Mouse (Mus musculus): ENCODE data around the gene Xylt1. TPM values are rescaled to one million over a fixed set of nuclear protein-coding genes. Genes with fewer than 3 reads are reported as not detected.

Xylt1 gene
- polyA plus RNA-seq, 1 experiment = 2.3 TPM

DNA sequence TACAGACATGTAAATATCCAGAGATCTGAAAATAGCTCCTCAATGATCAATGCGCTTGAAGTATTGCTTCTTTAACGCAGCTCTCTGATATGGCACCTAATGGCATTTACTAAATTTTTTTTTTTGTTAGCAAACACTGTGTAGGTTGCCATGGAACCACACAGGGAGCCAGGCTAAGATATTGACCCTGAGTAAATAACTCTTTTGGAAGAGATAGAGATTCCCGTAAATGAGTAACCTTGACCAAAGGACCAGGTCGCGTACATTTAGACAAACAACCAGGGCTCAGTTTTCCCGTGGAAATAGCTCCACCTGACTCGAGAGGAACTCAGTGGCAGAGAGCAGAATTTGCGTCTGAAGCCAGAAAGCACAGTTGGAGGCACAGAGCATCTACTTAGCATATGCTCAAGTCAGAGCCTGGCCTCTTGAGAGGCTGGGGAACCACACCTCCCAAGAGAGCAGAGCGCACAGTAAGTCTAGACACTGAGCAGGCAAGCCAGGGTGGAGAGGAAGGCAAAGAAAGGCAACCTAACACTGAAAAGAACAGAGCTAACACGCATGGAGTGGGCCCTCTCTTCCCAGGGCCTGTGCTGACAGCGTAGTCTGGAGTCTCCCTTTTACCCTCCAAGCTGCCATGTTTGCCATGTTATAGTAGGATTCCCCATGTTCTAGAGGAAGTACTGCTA lies 232.2 kb downstream of the Xylt1 start:
- no peak for DNase-seq (ENCODE audit: low spot score)

DNA sequence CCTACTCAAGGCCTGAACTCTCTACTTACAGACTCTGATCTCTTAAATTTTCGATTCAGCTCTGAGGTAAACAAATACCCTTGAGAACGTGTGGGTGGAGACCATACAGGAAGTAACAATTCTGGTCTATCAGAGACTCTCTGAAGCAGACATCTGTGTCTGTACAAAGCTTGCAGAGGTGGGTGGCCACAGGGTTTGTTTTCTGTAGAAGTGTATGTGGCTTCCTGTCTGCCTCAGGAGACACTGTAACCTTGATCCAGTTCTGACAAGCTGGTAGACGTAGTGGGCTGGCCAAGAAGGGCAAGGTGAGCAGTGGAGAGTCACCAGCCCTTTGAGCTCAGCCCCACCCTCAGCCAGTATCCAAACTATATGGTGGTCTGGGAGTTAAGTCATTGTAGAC lies 233.0 kb downstream of the Xylt1 start:
- no peak for DNase-seq (ENCODE audit: low spot score)

DNA sequence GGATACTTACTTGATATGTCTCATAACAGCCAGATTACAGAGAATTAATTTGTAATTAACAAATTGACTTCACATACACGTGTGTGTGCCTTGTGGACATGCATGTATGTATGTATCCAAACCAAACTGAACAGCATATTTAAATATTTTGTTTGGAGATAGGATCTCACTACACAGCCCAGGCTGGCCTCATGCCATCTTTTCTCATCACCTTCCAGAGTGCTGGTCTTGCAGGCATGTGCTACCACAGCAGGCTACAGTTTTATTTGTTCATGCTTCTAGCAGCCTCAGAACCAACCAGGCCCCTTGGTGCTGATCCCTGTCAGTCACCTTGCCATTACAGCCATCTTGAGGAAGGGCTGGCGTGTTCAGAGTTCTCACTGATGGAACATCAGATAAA lies 233.6 kb downstream of the Xylt1 start:
- no peak for DNase-seq (ENCODE audit: low spot score)

DNA sequence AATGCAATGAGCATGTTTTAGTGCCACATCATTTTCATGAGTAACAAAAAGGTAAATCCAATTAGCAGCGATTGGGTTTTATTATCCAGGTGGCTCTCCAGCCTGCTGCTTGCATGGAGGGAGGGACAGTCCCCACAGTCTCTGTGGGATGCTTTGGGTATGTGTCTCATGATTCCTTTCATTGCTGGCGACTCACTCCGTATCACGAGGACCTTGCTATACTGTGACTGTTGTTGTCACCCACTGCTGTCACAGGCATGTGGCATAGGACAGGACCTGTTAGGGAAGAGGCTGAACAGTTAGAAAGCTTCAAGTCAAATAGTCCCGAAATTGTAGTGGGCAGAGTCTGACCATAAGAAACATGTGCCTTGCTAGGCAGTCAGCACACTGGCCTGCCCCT lies 234.1 kb downstream of the Xylt1 start:
- no peak for DNase-seq (ENCODE audit: low spot score)

DNA sequence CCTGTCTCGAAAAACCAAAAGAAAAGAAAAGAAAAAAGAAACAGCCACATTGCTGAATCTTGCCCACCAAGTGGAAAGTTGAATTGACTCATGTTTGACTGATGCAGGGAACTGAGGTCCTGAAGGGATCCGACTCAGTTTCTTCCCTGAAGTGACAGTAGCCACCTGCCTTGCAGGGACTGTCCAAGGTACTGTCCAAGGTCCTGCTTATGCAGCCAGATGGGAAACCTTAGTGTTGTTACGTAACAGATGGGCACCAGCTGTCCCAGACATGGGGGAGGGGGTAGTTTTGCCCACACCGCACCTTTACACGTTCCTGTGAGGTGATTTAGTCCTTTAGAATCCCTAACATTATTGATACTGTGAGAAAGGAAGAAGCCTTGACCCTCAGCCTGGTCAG lies 235.5 kb downstream of the Xylt1 start:
- DNase-seq (ENCODE audit: low spot score) = no peak

DNA sequence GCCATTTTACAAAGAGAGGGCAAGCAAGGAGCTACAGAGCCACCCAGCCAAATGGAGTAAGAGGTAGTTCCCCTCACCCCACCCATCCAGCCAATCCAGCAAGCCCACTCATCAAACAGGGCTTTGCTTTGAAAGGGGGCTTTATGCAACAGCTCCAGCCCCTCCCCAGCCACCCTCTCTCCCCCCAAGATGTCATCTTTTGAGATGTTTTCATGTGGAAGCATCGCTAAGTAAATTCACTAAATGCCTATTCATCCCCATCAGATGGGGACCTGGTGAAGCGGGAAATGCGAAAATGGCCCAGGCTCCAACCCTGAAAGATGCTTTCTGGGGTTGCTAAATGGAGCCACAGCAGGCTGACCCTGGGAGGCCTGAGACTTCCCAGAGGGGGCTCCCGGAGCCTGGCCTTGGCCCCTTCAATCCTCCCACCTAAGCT lies 238.0 kb downstream of the Xylt1 start:
- no peak for DNase-seq (ENCODE audit: low spot score)

DNA sequence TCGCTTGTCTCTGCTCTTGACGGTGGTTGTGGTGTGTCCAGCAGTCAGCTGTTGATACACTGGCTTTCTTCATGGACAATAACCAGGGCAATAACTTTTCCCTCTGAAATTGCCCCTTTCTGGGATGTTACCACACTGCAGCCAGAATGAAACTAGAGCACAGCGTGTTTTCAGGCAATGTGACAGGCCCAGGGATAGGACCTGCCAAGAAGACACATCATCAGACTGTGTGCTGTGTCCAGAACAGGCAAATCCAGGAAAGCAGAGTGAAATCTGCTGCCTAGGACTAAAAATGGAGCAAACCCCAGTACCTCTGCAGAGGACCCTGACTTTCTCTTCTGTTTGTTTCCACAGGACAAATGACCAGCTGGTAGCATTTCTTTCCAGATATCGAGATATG lies 240.8 kb downstream of the Xylt1 start:
- DNase-seq (ENCODE audit: low spot score) = no peak

DNA sequence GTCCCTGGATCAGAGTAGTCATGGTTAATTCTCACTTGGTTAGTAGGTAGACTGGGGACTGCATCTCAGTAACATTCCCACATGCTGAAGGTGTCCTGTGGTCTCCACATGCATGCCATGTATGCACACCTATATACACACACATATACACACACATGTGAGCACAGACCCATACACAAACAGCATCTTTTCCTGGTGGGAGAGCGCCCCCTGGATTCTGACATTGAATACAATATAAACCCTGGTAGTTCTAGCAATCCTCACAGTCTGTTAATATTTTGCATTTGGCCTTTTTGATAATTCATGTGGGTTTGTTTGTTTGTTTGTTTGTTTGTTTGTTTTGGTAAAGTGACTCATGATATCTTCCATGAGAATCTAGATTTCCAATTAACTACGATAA lies 242.0 kb downstream of the Xylt1 start:
- DNase-seq (ENCODE audit: low spot score) = no peak

DNA sequence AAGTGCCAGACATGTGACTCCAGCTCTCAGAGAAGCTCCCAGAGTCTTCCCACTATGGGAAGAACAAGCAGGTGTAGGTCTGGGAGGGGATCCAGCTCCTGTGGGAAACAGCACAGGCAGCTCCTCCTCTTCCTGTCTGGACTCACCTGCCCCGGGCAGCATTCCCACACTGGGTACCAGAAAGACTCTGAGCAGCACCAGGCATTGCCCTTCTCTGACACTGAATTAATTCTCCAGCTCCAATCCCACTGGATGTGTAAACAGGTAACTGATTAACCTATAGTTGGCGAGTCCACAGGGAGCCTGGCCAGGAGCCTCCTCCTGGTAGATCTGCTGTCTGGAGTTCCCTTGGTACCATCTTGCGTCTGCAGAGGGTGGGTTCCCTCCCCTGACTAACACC lies 248.0 kb downstream of the Xylt1 start:
- no peak for DNase-seq (ENCODE audit: low spot score)

DNA sequence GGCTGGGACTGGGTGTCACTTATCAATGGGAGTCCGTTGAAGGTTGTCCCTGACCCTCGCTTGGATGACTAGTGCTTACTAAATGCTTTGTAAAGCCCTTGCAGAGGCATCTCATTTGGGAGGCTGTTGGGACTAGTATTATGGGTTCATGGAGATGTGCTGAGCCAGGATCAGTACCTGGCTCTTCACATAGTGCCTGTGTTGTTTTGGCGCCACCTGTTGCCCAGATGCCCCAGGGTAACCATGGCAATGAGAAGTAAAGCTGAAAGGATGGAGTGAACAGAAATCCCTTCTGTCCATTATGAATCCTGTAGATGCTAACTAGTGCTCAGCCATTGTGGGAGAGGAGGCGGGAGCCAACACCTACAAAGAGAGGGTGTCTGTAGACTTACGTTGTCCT lies 249.9 kb downstream of the Xylt1 start:
- DNase-seq (ENCODE audit: low spot score) = no peak

DNA sequence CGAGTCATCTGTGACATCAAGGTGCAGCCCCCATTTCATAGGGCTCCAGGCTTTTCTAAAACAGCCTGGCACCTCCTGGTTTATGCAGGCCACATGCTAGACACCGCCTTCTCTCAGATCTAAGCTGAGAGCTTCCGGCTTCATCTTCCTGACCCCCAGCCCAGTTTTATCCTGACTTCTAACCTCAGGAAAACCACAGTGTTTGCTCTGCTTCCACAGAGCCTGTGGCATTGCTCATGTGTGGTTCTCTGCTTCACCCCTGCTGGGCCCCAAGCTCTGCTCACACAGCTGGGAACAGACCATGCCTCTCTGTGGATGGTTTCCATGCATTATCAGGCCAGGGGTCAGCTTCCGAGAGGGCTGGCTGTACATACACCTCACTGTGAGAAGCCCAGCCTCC lies 254.8 kb downstream of the Xylt1 start:
- DNase-seq (ENCODE audit: low spot score) = no peak

DNA sequence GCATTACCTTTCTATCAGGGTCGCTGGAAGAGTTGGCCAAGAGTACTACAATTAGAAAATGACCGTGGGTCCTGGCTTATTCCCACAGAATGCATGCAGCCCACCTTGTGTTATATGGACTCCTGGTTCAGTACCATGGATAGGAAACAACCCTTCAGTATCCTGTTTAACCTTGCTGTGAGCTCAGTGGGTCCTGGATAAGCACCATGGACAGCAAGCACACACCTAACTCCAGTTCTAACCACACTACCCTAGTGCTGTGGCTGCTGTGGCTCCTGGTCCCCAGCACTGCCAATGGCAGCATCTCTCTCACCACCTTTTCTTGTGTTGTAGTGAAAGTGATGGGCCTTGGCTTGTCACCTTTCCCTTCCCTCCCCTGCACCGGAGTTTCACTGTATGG lies 255.9 kb downstream of the Xylt1 start:
- no peak for DNase-seq (ENCODE audit: low spot score)

DNA sequence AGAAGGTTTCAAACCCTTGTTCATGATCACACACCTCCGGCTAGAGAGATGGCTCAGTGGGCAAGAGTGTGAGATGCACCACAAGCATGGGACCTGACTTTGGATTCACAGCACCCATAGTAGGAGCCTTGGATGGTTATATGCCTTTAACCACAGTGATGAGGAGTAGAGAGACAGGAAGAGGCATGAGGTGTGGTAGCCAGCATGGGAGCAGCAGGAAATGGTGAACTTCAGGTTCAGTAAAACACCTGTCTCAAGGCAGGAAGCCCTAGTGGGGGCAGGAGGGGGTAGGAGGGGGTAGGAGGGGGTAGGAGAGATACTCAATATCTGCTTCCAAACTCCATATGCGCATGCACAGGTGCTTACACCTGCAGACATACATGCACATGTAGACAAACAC lies 257.2 kb downstream of the Xylt1 start:
- DNase-seq (ENCODE audit: low spot score) = no peak

DNA sequence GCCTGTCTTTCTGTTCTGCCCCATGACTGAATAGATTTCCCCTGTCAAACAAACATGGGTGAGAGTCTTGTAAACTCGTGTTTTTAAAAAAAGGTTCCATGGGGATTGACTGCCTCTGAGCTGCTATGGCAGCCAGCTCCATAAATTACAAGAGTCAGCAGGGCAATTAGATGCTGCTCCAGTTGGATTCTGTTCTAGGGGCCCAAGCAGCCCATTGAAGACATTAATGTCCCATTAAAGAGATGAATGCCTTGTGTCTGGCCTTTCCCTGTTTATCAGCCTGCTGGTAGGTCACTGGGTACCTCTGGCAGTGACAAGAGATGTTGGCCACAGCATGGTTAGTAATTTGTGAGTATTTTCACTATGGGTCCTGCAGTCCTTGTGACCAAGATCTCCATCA lies 271.9 kb downstream of the Xylt1 start:
- no peak for DNase-seq (ENCODE audit: low spot score)

DNA sequence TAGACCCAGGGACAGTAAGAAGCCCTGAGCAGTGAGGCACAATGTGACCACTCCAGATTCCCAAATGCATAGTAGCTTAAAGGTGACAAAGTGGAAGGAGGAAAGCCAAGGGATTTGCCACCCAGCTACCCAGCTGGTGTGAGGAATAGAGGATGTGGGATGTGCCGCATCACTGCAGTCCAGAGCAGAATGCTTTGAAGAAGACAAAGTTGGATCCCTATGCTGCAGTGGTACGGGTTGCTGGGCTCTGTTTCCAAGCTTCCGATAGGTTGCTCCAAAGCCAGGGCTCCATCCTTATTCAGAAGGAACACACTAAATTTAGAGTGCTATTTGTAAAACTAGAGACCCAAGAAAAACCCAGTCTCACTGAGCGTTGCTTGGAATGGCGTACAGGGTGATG lies 275.0 kb downstream of the Xylt1 start:
- no peak for DNase-seq (ENCODE audit: low spot score)

DNA sequence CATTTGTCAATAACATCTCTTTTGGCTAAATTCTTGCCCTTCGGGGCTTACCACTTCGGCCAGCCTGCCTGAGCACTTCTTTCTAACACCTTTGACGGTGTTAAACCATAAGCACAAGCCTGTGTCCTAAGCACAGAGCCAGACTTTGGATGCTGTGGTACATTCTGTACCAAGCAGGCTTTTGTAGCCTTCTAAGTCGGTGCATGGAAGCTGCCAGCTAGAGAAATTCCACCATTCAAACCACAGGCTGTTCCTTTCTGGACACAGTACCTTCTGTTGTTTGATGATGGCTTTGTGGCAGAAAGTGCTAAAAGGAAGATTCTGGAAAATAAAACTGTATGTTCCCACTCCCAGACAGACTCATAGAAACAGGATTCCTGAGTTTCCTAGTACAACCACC lies 277.4 kb downstream of the Xylt1 start:
- DNase-seq (ENCODE audit: low spot score) = no peak

DNA sequence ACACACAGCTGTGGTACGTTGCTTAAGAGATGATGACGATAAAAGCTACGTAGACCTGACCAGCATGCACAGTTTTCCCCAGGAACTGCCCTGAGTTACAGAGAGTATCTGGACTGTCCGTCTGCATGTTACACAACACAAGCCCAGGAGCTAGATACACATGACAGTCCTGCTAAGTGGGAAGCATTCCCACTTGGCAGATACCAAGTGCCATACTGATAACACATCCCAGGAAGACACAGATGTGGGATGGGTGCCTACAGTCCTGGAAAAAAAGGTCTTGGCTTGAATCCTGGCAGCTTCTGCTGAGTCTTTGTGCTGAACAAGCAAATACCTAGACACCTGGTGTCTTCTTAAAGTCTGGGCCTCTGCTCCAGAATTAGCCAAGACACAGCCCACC lies 278.0 kb downstream of the Xylt1 start:
- no peak for DNase-seq (ENCODE audit: low spot score)

DNA sequence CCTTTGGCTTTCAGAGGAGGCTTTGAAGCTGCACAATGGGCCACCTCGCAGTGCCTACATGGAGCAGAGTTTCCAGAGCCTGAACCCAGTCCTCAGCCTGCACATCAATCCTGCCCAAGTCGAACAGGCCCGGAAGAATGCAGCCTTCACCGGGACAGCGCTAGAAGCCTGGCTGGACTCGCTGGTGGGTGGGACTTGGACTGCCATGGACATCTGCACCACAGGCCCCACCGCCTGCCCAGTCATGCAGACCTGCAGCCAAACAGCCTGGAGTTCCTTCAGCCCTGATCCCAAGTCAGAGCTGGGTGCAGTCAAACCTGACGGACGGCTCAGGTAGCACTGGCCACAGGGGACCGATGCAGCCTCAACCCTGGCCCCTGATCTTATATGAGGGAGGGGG lies 286.5 kb downstream of the Xylt1 start:
- no peak for DNase-seq (ENCODE audit: low spot score)

DNA sequence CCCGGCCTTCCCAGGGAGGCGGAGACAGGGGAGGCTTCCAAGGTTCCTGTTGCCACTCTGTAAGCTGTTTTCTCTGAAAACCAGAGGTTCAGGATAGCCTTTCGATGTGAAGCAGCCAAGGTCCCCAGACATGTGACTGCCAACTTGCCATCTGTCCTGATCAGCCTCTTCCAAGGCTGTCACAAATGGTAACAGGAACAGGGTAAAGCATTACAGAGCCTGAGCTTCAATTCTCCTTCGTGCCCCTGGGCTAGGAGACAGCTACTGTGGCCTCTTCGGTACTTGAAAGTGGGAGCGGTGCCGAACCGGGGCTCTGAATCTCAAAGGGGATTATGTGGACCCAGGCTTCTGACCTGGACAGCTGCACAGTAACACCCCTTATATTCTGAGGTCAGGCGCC lies 287.4 kb downstream of the Xylt1 start:
- DNase-seq (ENCODE audit: low spot score) = no peak

DNA sequence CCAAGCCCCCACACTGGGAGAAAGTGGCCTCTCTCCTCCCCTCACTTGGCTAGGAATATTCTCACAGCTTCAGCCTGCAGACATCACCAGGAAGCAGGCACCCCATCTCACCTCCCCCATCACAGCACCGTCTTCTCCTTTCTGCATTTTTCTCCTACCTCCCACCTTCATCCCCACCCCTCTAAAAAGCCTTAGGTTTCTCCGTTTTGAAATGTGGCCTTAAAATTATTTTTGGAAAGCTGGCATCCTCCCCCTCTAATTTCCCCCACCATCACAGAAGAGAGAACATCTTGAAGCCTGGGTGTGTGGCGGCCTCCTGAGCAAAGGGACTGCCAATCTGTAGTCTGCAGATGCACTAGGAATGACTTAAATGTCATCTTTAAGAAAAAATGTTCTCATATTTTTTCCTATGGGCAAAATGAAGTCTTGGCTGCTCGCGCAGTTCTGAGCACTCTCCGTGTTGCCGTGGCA lies 291.4 kb downstream of the Xylt1 start:
- no peak for DNase-seq (ENCODE audit: low spot score)

DNA sequence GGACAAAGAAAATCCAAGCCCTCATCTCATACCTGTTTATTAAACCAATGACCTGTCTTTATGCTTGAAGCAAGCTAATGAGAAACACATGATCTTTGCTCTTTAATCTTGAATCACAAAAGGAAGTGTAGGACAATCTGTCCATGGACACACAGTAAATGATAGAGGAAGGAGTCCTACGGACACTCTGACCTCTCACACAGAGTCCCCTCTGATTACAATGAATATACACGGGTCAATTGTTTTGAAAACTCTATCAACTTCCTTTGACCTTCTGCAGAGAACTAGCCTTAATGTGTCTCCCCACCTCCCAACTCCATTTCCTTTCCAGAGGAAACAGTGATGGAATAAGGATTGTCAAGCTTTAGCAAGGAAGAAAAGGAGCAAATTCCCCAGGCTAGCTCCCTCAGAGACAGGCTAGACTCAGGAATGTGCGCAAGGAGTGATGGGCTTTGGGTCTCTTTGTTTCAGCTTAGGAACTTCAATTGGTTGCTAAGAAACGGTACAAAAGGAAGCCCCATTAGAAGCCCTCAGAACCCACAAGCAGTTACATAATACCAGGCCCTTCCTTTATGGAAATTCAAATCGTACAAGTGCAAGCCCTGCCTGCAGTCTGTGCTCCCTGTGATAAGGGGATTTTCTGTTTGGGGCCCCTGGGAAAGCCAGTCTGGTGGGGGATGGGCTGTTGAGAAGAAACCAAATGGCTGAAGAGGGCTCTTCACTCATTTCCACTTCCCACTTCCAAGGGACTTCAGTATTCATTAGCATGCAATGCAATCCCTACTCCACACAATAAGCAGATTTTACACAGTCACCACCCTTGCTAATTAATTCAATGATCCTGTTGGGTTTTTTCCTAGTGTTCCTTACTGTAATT lies 305.6 kb downstream of the Xylt1 start:
- DNase-seq (ENCODE audit: low spot score) = no peak

DNA sequence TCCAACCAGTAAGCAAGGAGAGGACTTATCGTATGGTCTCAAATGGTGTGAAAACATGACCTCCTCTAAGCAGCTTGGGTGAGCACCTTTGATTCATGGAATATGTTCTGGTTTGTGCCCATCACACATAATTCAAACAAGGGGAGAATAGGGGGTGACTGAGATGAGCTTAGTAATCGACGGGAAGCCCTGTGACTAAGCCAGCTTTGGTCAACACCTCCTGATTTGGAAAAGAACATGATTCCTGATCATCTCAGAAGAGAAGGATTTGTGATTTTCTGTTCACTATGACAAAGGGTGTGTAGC lies 306.2 kb downstream of the Xylt1 start:
- no peak for DNase-seq (ENCODE audit: low spot score)

DNA sequence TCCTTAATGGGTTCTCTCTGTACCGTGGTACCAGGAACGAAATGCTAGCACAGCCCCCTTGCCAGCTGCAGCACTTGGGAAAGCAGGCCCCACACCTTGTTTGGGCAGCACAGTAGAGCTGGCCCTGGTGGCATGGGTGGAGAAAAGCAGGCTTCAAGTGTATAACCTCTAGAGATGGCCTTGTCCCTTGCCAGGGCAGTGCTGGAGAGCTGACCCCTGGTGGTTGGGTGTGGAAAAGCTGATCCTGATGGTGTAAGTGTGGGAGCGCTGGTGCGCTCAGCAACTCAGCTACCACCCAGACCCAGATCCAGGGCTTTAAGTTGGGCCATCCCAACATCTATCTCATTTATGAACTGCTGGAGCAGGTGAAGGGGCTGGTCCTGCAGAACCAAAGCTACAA lies 314.8 kb downstream of the Xylt1 start:
- no peak for DNase-seq (ENCODE audit: low spot score)

DNA sequence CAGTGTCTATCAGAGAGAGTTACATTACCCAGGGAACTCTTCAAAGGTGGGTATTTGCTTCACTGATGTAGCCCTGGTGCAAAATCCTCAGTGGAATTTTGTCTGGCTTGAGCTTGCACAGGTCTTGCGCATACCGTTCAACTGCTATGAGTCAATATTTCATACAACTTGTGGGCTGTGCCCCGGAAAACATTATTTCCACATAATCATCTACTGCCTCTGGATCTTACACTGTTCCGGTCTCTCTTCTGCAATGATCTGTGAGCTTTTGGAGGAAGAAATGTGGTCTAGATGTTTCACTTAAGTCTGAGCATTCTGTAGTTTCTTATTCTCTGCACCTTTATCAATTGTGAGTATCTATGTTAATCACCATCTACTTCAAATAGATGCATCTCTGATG lies 316.9 kb downstream of the Xylt1 start:
- no peak for DNase-seq (ENCODE audit: low spot score)

Measured in urinary bladder, adult 2 months (tissue).